Mouse (Mus musculus) cerebellum, adult 2 months (tissue): ENCODE results near the gene 4930556J24Rik. TPM values are rescaled to one million over a fixed set of nuclear protein-coding genes. Genes with fewer than 3 reads are reported as not detected.
A peak's percentile ranks its signal among the peaks of the same experiment; 100 is the strongest.

Experiments
- DNase-seq, 2 experiments: peaks; one replicate each; pipeline ENCODE4 v3.0.0; 2021
- H3K27ac ChIP-seq: fragments of 200-500 bp; 2 replicates; pipeline ENCODE4 v1.5.1; 2012; ENCODE audit warnings: low read length, control low read depth, inconsistent platforms; ENCODE audit not compliant: insufficient read depth
- H3K27me3 ChIP-seq: fragments of 200-500 bp; 2 replicates; pipeline ENCODE4 v1.6.1; 2012; ENCODE audit warnings: inconsistent platforms, mild to moderate bottlenecking, low read length, moderate library complexity; ENCODE audit not compliant: control insufficient read depth, insufficient read depth
- H3K4me1 ChIP-seq: fragments of 200-500 bp; 2 replicates; pipeline ENCODE4 v1.6.1; 2011; ENCODE audit warnings: low read length; ENCODE audit not compliant: control insufficient read depth, insufficient read depth
- H3K4me3 ChIP-seq: fragments of 200-500 bp; replicated peaks from 2 replicates; pipeline ENCODE3; 2011; ENCODE audit warnings: mild to moderate bottlenecking, low read depth, low read length, control low read depth; ENCODE audit not compliant: insufficient read depth
- CTCF ChIP-seq: fragments of 200-500 bp; IDR thresholded peaks from 2 replicates; pipeline ENCODE4 v1.5.1; 2011; ENCODE audit warnings: low read depth, mild to moderate bottlenecking, control low read depth, low read length, moderate library complexity, borderline replicate concordance; ENCODE audit not compliant: insufficient read depth
- POLR2A ChIP-seq: fragments of 200-500 bp; IDR thresholded peaks from 2 replicates; pipeline ENCODE4 v1.6.1; 2011; ENCODE audit warnings: low read length, control low read depth, borderline replicate concordance; ENCODE audit not compliant: insufficient read depth
- WGBS: fragments of 180-500 bp; shearing (Covaris S2); methylation state at CpG from one replicate; pipeline ENCODE4 v1.1.7; 2018; 5-methylcytosine and 5-hydroxymethylcytosine counted together
- polyA plus RNA-seq: library from polyadenylated mRNA; depleted of rRNA; stranded (reverse); fragments of >200 nt; gene quantifications from 2 replicates; pipeline ENCODE4 v1.2.3, GENCODE M21; 2012; rRNA removed

4930556J24Rik gene
- polyA plus RNA-seq, 1 experiment, result 0.20 TPM

GRCm38 (mm10) chr11:3902516-3902915 lies 74.1 kb downstream of the 4930556J24Rik start:
- peaks cover 9% of the 10 kb centered on the region for H3K4me1 ChIP-seq
- H3K27me3 ChIP-seq, result no peaks in the 10 kb centered on the region
- no peak overlapping the region for H3K4me3 ChIP-seq
- no peak for DNase-seq
- H3K27ac ChIP-seq, result no peak overlapping the region
- 96% methylated on average over 3 of the region's 3 CpGs for WGBS
- no peak for TF ChIP-seq CTCF
- TF ChIP-seq POLR2A, result no peak

GRCm38 (mm10) chr11:3900296-3900695 lies 76.3 kb downstream of the 4930556J24Rik start:
- no peak overlapping the region for H3K27ac ChIP-seq
- no peak for DNase-seq
- 77% methylated on average over 6 of the region's 6 CpGs for WGBS
- no peak overlapping the region for H3K4me3 ChIP-seq
- no peak for TF ChIP-seq CTCF
- TF ChIP-seq POLR2A, result no peak
- H3K27me3 ChIP-seq, result no peaks in the 10 kb centered on the region
- peaks cover 11% of the 10 kb centered on the region for H3K4me1 ChIP-seq

- DNase-seq, result no peak
- H3K27ac ChIP-seq, result no peak overlapping the region
- H3K27me3 ChIP-seq, result no peaks in the 10 kb centered on the region
- H3K4me3 ChIP-seq, result no peak overlapping the region
- TF ChIP-seq POLR2A, result no peak
- TF ChIP-seq CTCF, result no peak
- peaks cover 5% of the 10 kb centered on the region for H3K4me1 ChIP-seq
- WGBS, result 88% methylated on average over 1 of the region's 1 CpGs
These were observed 80.6 kb downstream of the 4930556J24Rik start for GRCm38 (mm10) chr11:3895933-3896332.

- TF ChIP-seq POLR2A (no peak), CTCF (no peak)
- DNase-seq, result peak in 1 of 2 experiments; percentile 15
- H3K27ac ChIP-seq, result no peak overlapping the region
- H3K27me3 ChIP-seq, result no peaks in the 10 kb centered on the region
- peaks cover 5% of the 10 kb centered on the region for H3K4me1 ChIP-seq
- 13% methylated on average over 10 of the region's 10 CpGs for WGBS
- H3K4me3 ChIP-seq, result peak overlapping the region; percentile 37
These were observed 81.1 kb downstream of the 4930556J24Rik start for GRCm38 (mm10) chr11:3895458-3895857.

GRCm38 (mm10) chr11:3894406-3895281 lies 81.9 kb downstream of the 4930556J24Rik start, which contains the start of the genes 4921536K21Rik and Dusp18:
4921536K21Rik (minus strand) TSS chr11:3895098.
Dusp18 (plus strand) TSS chr11:3895240.
- TF ChIP-seq CTCF (no peak), POLR2A (no peak)
- Histone ChIP-seq H3K27ac (no peak within 1 kb of the TSS), H3K27me3 (no peaks in the 10 kb centered on the region), H3K4me1 (peaks cover 5% of the 10 kb centered on the region), H3K4me3 (peak within 1 kb of the TSS; percentile 37)
- peak; percentile 69 to 72 for DNase-seq
- 15% methylated on average over 46 of the region's 46 CpGs for WGBS

- Histone ChIP-seq H3K4me3 (no peak overlapping the region), H3K4me1 (peaks cover 5% of the 10 kb centered on the region), H3K27ac (no peak overlapping the region), H3K27me3 (no peaks in the 10 kb centered on the region)
- 93% methylated on average over 6 of the region's 6 CpGs for WGBS
- DNase-seq, result no peak
- TF ChIP-seq CTCF, result no peak
- no peak for TF ChIP-seq POLR2A
These were observed 82.6 kb downstream of the 4930556J24Rik start for GRCm38 (mm10) chr11:3893970-3894369.

Other genes with a start within 250 kb of the 4930556J24Rik start
- 71.3 and 81.7 TPM in 2 replicates for gene Osbp2, start 112.9 kb downstream of the 4930556J24Rik start, polyA plus RNA-seq
- gene 4921536K21Rik, start 81.7 kb downstream of the 4930556J24Rik start, polyA plus RNA-seq, result 0.29 and 0.36 TPM in 2 replicates
- 5.4 and 5.7 TPM in 2 replicates for gene Dusp18, start 81.5 kb downstream of the 4930556J24Rik start, polyA plus RNA-seq
- 27.3 and 28.5 TPM in 2 replicates for gene Slc35e4, start 62.1 kb downstream of the 4930556J24Rik start, polyA plus RNA-seq
- gene Tcn2, start 44.6 kb downstream of the 4930556J24Rik start, polyA plus RNA-seq, result 28.0 and 31.7 TPM in 2 replicates
- 36.6 and 36.9 TPM in 2 replicates for gene Pes1, start 12.8 kb downstream of the 4930556J24Rik start, polyA plus RNA-seq
- gene Gal3st1, start 6.9 kb upstream of the 4930556J24Rik start, polyA plus RNA-seq, result 44.4 and 52.0 TPM in 2 replicates
- 0.05 and 0.14 TPM in 2 replicates for gene Sec14l4, start 54.7 kb upstream of the 4930556J24Rik start, polyA plus RNA-seq
- not detected in 2 replicates for gene Sec14l3, start 88.1 kb upstream of the 4930556J24Rik start, polyA plus RNA-seq
- 60.5 and 65.2 TPM in 2 replicates for gene Mtfp1, start 118.7 kb upstream of the 4930556J24Rik start, polyA plus RNA-seq
- 28.2 and 32.2 TPM in 2 replicates for gene Sec14l2, start 146.6 kb upstream of the 4930556J24Rik start, polyA plus RNA-seq
- 39.5 and 39.9 TPM in 2 replicates for gene Rnf215, start 158.4 kb upstream of the 4930556J24Rik start, polyA plus RNA-seq
- 15.6 and 15.8 TPM in 2 replicates for gene Ccdc157, start 183.5 kb upstream of the 4930556J24Rik start, polyA plus RNA-seq
- gene Sf3a1, start 183.6 kb upstream of the 4930556J24Rik start, polyA plus RNA-seq, result 50.0 and 54.3 TPM in 2 replicates
- 33.3 and 34.1 TPM in 2 replicates for gene Tbc1d10a, start 210.0 kb upstream of the 4930556J24Rik start, polyA plus RNA-seq
- gene Castor1, start 241.4 kb upstream of the 4930556J24Rik start, polyA plus RNA-seq, result 5.1 and 5.6 TPM in 2 replicates